Mouse (Mus musculus) ovary, postnatal 36 days (tissue): ENCODE measurements around the gene Wdfy2.
"Not testable (repeated sequence)": the region's sequence is repeated elsewhere in the genome, so short reads cannot be mapped to it uniquely, and the experiment has no call there.

Experiments used
- DNase-seq: peaks from one replicate; pipeline ENCODE4 v3.0.0; 2022; ENCODE audit warnings: low spot score, mixed read lengths

Gene Wdfy2

DNA sequence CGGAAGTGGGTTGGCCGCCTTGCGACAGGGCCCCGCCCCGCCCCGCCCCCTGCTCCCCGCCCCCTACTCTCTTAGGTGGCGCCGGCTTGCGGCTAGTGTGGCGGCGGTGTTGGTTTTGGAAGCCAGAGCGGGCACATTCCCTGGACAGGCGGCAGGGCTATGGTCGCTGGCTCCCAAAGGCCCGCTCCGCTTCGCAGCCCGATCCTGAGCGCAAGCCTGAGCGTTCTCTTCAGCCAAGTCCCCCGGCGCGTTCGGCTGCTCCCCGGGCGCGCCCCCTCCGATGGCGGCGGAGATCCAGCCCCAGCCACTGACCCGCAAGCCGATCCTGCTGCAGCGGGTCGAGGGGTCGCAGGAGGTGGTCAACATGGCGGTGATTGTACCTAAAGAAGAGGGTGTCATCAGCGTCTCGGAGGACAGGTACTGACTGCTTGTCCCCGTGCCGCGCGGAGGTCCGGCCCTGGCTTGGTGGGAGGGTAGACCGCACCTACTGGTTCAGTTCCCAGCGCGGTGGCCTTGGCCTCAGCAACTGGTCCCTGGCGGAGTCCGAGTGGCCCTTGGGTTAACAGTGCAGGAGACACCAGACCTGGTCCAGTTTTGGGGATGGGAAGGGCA, at the start of gene Wdfy2:
Gene Wdfy2, plus strand, starts transcription at position 38 of the 612 bp plus-strand sequence.
- peak; percentile 66 for DNase-seq

DNA sequence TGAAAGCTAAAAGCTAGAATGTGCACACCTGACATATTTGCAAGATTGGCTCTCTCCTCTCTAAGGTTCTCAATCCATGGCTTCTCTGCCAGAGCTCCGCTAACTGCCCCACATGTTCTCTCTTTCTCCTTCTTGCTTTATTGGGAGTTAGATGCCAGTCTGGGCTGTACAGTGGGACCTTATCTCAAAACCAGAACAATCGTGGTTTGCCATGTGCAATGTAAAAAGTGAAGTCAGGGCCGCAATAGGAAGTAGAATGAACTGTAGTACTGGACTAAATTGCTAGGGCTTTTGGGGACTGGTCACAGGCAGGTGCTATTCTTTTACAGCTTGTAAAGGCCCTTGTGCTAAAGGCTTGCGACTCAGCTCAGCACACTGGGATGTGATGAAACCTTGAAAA, 48.2 kb upstream of the Wdfy2 start:
- DNase-seq: no peak

DNA sequence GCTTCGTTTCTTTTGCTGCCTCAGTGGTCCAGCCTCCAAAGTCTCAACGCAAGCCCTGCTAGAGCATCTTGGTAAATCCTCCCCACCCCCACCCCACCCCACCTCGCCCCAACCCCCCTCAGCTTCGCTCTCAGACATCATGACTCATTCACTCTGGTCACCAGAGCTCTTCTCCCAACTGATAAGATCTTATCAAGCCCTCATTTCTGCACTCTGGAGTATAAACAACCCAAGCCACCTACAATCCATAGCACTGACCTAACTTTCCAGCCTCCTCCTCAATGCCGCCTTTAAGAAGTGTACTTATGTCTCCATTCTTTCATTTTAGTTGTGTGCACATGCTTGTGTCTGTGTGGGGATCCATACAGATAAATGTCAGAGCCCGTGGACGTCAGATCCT, 41.8 kb upstream of the Wdfy2 start:
- DNase-seq: no peak

DNA sequence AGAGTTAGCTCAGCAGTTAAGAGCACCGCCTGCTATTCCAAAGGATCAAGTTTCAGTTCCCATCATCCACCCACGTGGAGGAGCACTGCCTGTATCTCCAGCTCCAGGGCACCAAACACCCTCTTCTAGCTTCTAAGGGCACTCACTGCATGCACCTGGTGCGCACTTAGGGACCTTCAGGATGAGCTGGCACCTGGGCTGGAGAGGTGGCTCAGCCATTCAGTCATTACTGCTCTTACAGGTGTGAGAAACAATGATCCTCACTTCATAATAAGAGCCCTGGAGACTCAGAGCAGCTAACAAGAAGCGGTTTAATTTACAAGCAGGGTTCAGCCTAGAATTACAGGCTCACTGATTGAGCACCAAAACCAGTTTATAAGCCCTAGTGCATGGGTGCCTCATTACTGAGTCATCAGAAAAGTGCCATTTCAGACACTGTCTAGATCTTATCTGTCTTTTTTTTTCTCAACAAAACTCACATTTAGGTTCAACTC, 38.8 kb upstream of the Wdfy2 start:
- DNase-seq: no peak

DNA sequence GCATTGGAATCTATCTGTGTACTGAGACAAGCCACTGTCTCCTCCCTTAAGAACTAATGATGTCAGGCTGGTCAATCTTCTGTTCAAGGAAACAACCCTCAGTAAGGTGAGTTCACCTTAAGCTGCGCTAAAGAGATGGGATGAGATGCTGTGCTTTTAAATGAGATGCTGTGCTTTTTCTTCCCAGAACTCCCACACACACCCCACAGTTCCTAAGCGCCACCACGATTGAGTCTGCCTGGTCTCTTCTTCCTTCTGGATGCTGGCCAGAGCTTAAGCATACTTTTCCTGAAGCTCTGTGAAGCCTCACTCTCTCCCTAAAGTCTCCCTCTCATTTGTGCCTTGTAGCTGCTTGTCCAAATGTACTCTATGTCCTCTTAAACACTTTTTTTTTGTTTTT, 36.7 kb upstream of the Wdfy2 start:
- DNase-seq: no peak

DNA sequence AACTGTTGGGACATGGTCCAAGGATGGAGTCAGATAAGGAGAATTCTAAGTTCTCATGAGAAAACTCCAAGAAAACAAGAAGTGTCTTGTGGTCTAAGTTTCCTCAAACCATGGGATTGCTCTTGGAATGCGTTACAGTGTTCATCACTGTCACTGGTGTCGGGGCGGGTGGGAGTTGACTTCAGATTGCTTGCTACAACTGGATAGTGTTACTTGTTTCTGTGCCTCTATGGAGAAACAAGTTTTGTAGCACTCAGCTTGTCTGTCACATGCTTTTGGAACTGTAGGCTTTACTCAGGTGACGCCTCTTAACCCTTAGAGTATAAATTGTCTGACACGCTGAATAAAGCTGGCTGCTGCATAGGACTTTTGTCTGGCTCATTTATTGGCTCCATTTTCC, 34.3 kb upstream of the Wdfy2 start:
- DNase-seq: no peak

DNA sequence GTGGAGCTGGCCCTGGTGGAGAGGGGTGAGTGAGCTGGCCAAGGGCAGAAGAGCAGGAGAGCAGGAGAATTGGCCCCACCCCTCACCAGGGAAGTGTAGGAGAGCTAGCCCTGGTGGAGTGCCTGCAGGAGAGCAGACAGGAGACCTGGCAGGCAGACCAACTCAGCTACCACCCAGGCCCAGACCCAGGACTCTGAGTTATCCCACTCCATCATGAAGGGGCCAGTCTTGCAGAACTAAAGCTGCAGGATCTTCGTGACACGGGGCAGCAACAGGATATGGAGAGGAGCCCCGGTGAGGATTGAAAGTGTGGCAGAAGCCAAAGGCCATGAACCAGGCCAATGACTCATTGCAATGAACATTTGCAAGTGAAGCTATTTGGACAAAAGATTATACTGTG, 30.6 kb upstream of the Wdfy2 start:
- DNase-seq: no peak

DNA sequence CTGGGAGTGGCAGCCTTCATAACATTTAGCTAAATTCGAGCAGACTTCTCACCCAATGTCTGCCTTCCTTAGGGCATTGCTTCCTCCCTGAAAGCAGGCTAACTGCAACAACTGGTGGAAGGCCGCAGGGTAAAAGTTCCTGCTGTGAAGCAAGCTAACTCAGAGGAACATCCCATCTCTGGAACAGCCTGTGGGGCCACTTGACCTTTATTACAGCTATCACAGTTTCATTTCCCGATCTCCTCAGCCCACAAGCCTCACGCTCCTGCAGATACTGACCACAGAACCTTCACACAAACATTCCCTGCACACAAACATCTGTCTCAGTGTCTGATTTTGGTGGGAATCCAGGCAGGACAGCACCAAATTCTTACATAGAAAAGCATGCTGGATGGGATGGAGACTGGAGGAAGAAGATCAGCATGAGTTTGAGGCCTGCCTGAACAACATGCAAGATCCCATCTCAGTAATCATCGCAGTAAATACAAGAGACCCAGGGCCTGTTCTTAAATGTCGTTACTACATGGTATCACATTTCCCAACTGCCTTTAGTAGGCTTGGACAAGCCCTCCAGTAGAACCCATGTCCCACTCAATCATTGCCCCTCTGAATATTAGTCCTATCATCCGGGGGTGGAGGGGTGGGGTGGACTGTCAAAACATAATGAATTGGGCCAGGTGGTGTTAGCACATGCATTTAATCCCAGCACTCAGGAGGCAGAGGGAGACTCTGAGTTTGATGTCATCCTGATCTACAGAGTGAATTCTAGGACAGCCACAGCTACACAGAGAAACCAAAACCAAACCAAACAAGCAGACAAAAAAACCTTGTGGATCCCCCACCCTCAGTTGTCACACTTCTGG, 28.6 kb upstream of the Wdfy2 start:
- no peak for DNase-seq

DNA sequence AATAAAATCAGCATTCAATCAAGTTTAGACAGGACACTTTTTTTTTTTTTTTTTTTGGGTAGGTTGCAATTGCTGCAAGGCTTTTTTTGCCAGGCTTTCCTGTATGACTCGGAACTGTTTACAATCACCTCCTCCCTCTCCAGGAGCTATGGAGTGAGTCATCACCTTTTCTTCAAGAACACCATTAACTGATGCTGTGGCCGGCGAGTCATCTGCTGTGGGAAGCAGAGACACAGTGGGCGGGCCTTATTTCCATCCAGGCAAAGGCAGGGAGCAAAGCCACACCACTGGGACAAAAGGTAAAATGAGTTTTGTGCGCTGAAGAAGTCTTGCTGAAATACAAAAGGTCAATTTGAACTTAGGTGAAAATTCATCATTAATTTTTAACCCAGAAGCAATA, 24.7 kb upstream of the Wdfy2 start:
- DNase-seq: no peak

DNA sequence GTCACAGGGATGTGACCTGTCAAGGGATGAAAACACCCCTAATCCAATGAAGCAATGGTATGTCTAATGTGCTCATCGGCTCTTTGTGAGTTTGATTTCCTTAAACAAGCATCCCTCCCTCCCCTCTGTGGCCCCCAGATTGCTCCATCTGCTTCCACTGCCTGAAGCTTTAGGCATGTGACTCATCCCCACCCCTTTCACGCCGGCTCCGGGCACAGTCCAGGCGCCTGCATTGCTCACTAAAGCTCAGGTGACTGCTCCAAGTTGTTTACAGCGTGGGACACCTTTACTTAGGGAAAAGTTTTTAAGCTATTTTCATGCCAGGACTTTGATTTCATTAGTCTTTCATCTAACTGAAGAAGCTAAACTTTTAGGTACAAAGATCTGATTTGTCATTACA, 22.9 kb upstream of the Wdfy2 start:
- DNase-seq: no peak

DNA sequence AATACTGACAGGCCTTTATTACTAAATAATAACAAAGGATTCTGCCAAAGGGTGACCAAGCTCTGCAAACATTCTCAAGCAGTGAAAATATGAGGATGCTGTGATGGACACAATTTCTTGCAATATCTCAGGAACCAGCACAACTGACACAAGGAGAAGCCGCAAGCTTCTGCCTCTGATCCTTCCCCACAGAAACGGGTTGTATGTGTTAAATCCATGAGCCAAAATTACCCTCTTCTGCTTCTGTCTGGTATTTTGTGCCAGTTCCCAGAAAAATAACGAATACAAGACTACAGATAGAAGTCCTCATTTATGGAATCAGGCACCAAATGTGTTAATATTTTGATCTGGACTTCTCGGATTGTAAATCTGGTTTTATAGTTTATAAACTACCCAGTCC, 20.7 kb upstream of the Wdfy2 start:
- no peak for DNase-seq

DNA sequence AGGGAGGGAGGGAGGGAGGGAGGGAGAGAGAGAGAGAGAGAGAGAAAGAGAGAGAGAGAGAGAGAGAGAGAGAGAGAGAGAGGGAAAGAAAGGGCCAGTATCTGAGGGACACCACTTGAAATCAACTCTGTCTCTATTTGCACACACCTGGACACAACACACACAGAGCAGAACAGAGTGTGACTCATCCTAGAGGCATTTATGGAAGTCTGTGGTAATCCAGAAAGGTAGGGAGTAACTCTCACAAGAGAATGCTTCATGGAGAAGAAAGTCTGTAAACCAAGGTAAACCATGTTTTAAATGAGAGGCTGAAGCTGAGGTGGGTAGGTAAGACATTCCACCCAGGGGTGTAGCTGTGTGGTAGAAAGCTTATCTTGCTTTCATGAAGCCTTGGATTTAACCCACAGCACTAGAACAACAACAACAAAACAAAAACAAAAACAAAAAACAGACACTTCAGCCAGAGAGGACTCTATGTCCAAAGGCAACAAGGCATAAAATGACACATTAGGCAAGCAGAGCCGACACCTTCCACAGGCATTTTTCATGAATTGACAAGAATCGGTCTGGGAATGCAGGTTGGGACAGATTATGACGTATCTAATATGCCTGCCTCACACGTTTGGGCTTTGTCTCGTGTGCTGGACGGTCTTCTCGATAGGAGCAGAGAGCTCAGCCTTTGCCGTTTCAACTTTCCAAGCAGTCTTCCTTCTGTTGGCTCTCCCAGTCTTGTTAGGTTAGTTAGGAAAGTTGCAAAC, 11.7 kb upstream of the Wdfy2 start:
- DNase-seq: no peak

DNA sequence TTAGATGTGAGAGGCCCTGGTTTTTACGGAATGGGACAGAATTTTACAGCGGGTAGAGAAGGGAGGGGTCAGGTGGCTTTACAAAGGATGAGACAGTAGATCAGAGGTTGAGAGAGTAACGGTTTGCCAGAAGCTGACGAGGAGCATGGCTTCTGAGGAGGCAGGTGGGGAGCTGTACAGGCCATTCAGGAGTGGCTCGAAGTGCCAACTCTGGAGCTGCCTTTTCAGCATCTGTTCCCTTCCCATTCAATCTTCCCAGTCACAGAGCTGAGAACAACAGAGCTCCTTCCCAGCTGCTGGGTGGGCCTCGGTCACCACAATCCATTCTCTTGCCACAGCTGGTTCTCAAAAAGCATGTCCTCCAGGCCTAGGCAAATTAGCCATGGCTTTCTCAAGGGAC, 8.2 kb upstream of the Wdfy2 start:
- no peak for DNase-seq

DNA sequence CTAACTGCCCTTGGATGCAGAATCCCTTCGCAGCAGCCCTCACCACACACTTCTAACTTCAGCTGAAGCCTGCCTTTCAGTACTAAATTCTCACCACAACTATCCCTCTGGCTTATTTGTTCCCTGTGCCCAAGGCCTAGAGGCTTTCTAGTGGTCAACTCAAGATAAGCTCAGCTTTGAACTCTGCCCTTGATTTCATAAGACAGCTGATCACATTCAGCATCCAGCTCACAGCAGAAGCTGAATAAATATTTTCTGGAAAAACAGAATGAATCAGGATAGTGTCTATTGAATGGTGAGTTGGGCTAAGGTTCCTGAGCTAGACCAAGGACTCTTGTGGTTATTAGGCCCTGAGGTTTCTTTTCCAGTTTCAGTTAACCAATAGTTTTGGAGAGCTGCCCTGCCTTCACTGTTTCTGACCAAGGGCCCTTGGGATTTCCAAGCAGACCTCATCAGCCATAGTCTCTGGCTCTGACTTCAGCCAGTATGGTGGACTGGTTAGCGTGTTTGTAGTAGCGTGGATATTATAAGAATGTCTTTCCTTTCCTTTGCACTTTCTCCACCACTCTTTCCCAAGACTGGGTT, 5.7 kb upstream of the Wdfy2 start:
- no peak for DNase-seq

DNA sequence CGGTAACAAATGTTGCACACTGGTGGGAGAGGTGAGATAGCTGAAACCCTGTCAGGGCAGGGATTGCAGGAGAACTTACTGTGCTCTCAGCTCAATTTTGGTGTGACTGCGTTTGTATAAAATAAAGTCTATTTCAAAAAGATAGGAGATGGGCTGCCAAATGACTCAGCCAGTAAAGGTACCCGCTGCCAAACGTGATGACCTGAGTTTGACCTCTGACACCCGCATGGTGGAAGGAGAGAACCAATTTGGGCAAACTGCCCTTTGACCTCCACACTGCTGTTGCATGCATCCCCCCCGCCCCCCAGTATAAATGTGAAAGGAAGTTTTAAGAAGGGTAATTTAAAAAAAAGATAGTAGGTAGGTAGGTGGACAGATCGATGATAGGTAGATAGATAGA, 4.4 kb upstream of the Wdfy2 start:
- DNase-seq: no peak

DNA sequence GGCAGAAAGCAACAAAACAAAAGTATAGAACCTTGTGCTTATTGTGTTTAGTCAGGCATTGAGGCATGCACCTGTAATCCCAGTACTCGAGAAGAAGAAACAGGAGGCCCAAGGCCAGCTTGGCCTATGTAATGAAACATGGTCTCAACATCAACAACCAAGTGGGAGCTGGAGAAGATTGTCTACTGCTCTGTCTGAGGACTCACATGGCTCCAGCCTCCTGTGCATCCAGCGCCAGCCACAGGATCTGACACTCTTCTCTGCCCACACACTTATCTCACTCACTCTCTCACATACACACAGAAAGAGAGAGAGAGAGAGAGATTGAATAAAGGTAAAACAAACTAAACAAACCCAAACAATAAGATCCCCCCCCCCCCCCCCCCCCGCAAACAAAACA, 3.9 kb upstream of the Wdfy2 start:
- DNase-seq: no peak

DNA sequence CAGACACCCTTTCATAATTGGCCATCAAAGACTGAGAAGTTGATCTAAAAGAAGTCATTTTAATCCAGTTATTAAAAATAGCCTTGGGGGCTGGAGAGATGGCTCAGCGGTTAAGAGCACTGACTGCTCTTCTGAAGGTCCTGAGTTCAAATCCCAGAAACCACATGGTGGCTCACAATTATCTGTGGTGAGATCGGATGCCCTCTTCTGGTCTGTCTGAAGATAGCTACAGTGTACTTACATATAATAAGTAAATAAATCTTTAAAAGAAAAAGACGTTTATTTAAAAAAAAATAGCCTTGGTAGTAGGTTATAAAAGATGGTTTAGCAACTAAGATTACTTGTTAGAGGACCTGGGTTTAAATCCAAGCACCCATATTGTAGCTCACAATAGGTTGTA, 1.7 kb upstream of the Wdfy2 start:
- not testable (repeated sequence) for DNase-seq

DNA sequence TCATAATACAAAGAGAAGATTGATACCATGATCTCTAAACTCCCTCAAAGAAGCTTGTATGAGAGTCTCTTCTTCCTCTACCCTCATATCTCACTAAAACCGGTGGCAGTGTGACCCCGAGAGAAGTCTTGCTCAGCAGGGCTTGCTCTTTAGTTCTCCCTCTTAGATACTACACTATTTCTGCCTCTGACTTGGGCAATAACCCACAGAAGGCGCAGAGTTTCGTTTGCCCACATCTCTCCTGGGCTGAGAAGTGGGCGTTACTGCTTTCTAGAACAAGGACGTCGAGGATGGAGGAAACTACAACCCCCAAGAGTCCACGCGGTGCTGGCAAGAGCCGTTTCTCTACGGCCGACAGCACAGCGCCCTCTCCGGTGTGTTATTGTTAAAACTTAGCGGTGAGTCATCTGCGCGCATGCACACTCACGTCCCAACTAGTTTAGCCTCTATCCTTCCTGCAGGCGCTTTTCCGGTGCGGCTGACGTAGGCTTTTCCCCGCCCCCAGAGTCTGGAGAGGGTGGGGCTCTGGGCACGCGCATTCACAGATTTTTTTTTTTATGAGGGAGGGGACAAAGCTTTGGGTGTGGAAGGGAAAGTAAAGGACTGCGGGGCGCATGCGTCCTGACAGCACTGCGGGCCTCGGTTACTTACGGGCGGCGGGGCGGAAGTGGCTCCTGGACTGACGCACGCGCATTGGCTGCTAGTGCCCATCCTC, 395 bp upstream of the Wdfy2 start:
- DNase-seq: peak; percentile 96

DNA sequence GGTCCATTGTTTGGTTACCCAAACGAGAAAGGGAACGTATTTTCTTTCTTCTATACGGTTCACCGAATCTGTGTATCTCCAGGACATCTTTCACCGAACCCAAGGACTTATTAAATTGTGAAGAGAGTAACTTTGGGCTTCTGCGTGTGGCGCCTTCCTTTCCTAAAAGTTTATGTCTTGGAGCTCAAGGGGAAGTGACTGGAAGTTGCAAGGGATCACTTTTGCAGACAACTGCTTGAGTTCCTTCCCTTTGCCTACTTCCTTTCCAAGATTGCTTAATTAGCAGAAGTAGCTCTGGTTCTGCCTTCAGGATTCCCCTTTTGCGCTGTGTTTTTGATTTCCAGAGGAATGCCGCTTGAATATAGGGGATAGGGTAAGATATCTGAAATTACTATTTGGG, 858 bp downstream of the Wdfy2 start:
- DNase-seq: no peak

DNA sequence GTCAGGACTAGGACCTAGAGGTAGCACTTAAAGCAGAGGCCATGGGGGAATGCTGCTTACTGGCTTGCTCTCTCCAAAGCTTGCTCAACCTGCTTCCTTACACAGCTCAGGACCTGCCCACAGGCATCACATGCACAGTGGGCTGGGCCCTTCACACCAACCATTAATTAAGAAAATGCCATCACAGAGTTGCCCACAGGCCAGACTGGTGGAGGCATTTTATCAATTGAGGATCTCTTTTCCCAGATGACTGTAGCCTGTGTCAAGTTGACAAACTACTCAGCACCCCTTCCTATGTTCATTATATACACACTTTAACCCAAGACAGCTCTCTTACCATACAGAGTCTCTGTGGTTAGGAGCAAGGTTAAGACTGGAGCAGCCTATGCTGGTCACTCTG, 4.2 kb downstream of the Wdfy2 start:
- DNase-seq: no peak

DNA sequence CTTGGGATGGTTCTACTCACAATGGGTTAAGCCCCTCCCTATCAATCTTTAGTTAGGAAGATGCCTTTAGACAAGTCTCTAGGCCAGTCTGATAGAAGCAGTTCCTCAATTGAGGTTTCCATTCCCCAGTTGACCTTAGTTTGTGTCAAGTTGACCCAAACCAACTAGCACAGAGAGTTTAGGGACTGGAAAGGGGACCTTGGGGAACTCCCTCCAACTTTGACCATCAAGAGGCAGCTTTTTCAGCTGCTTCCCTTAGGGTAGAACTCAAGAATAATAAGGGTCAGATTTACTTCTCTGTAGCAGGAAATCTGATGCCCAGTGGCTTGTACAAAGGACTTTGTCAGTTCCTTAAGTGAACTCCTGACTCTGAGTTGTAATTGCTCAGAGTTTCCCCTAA, 5.0 kb downstream of the Wdfy2 start:
- DNase-seq: no peak

DNA sequence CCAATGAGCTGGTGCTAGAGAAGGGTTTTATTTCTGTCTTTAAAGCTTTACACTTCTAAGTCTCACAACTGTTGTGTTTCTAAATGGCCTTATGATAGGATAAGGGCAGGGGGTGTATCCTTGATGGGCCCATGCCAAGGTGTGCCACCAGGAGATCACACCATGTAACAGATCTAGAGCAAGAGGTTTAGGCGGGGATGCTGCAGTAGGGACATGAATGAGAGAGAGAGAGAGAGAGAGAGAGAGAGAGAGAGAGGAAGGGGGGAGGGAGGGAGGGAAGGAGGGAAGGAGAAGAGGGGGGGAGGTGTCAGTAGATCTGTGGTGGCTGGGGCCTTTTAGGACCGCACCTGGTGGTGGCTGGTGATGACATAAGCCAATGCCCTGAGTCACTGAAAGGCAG, 5.5 kb downstream of the Wdfy2 start:
- DNase-seq: no peak
